Mouse (Mus musculus) C2C12 (cell line): Measurements from ENCODE around the gene Nrcam. TPM values are rescaled to one million over a fixed set of nuclear protein-coding genes. Genes with fewer than 3 reads are reported as not detected.

Source experiments
- H3K27me3 ChIP-seq: one replicate; pipeline ENCODE4 v1.6.1; 2011; ENCODE audit not compliant: control insufficient read depth, insufficient read depth, insufficient read length
- H3K36me3 ChIP-seq: one replicate; pipeline ENCODE4 v1.6.1; 2011; ENCODE audit not compliant: control insufficient read depth, insufficient read depth
- H3K4me3 ChIP-seq: one replicate; pipeline ENCODE4 v1.5.1; 2011; ENCODE audit warnings: mild to moderate bottlenecking, control low read depth; ENCODE audit not compliant: poor library complexity, insufficient read depth, severe bottlenecking
- H3K79me2 ChIP-seq: one replicate; pipeline ENCODE4 v1.6.1; 2011; ENCODE audit not compliant: control insufficient read depth, insufficient read depth
- H3K79me3 ChIP-seq: one replicate; pipeline ENCODE4 v1.6.1; 2011; ENCODE audit warnings: low read depth, control low read depth
- H3ac ChIP-seq: one replicate; pipeline ENCODE3; 2011; ENCODE audit warnings: low read depth; ENCODE audit not compliant: control insufficient read depth, insufficient read length
- CEBPB ChIP-seq: IDR thresholded peaks from one replicate; pipeline ENCODE4 v1.6.1; 2011; ENCODE audit warnings: low read depth, mild to moderate bottlenecking, control low read depth, moderate library complexity
- CTCF ChIP-seq: IDR thresholded peaks from one replicate; pipeline ENCODE4 v1.5.1; 2011; ENCODE audit not compliant: control insufficient read depth, insufficient read depth, insufficient read length
- FOSL1 ChIP-seq: IDR thresholded peaks from one replicate; pipeline ENCODE4 v1.8.0; 2011; ENCODE audit warnings: mild to moderate bottlenecking, low read length; ENCODE audit not compliant: poor library complexity, insufficient read depth, severe bottlenecking
- MAX ChIP-seq: IDR thresholded peaks from one replicate; pipeline ENCODE4 v1.6.1; 2011; ENCODE audit warnings: mild to moderate bottlenecking, control low read depth
- MYOD1 ChIP-seq: IDR thresholded peaks from one replicate; pipeline ENCODE4 v1.6.1; 2011; ENCODE audit warnings: low read depth; ENCODE audit not compliant: control insufficient read depth, insufficient read length
- MYOG ChIP-seq: IDR thresholded peaks from one replicate; pipeline ENCODE4 v1.6.1; 2011; ENCODE audit not compliant: control insufficient read depth, insufficient read length; ENCODE audit errors: extremely low read depth
- USF1 ChIP-seq: IDR thresholded peaks from one replicate; pipeline ENCODE4 v1.6.1; 2011; ENCODE audit warnings: low read depth, mild to moderate bottlenecking, control low read depth, moderate library complexity
- polyA plus RNA-seq: library from polyadenylated mRNA; unstranded; fragments of >200 nt; fragmentation: generic; extraction: Trizol; gene quantifications from one replicate; pipeline ENCODE4 v1.2.1, GENCODE M21; 2012; ENCODE audit warnings: missing spikeins

Nrcam gene
- polyA plus RNA-seq, 1 experiment = 0.12 TPM

GRCm38 (mm10) chr12:44554808-44555207 lies 226.1 kb downstream of the Nrcam start:
- Histone ChIP-seq H3K4me3 (no peak overlapping the region), H3K79me3 (no peaks in the 10 kb centered on the region), H3K27me3 (no peaks in the 10 kb centered on the region), H3K36me3 (no peaks in the 10 kb centered on the region), H3K79me2 (no peaks in the 10 kb centered on the region), H3ac (no peak overlapping the region)
- TF ChIP-seq FOSL1 = no peak
- TF ChIP-seq USF1 = no peak
- no peak for TF ChIP-seq MAX
- TF ChIP-seq MYOD1 = no peak
- no peak for TF ChIP-seq CTCF
- no peak for TF ChIP-seq MYOG
- TF ChIP-seq CEBPB = no peak

- Histone ChIP-seq H3K36me3 (no peaks in the 10 kb centered on the region), H3K4me3 (no peak overlapping the region), H3K27me3 (no peaks in the 10 kb centered on the region), H3K79me2 (no peaks in the 10 kb centered on the region), H3ac (no peak overlapping the region), H3K79me3 (no peaks in the 10 kb centered on the region)
- no peak for TF ChIP-seq MYOG
- no peak for TF ChIP-seq USF1
- TF ChIP-seq CEBPB = no peak
- TF ChIP-seq MAX = no peak
- TF ChIP-seq MYOD1 = no peak
- no peak for TF ChIP-seq CTCF
- no peak for TF ChIP-seq FOSL1
Measured at GRCm38 (mm10) chr12:44560002-44560401, 231.3 kb downstream of the Nrcam start.

DNA sequence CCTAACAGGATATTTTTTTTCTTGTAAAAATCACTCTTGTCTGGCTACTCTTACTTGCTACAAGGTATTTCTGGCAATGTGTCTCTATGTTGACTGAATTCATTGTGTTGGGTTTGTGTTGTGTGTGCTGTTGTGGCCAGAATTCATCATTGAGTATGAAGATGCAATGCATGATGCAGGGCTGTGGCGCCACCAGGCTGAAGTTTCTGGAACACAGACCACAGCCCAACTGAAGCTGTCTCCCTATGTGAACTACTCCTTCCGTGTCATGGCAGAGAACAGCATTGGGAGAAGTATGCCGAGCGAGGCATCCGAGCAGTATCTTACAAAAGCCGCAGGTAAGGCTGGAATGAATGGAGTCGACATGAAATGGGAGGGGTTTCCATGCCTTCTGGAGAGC lies 241.4 kb downstream of the Nrcam start:
- no peak overlapping the region for H3K4me3 ChIP-seq
- TF ChIP-seq MYOG (no peak), FOSL1 (no peak), CTCF (no peak), CEBPB (no peak), USF1 (no peak), MYOD1 (no peak), MAX (no peak)
- H3K79me3 ChIP-seq = no peaks in the 10 kb centered on the region
- H3ac ChIP-seq = no peak overlapping the region
- no peaks in the 10 kb centered on the region for H3K36me3 ChIP-seq
- H3K27me3 ChIP-seq = no peaks in the 10 kb centered on the region
- H3K79me2 ChIP-seq = no peaks in the 10 kb centered on the region

- no peak for TF ChIP-seq MAX
- no peak for TF ChIP-seq CEBPB
- TF ChIP-seq MYOG = no peak
- no peak for TF ChIP-seq MYOD1
- no peak for TF ChIP-seq CTCF
- TF ChIP-seq FOSL1 = no peak
- TF ChIP-seq USF1 = no peak
Measured at GRCm38 (mm10) chr12:44572664-44573063, 244.0 kb downstream of the Nrcam start.

DNA sequence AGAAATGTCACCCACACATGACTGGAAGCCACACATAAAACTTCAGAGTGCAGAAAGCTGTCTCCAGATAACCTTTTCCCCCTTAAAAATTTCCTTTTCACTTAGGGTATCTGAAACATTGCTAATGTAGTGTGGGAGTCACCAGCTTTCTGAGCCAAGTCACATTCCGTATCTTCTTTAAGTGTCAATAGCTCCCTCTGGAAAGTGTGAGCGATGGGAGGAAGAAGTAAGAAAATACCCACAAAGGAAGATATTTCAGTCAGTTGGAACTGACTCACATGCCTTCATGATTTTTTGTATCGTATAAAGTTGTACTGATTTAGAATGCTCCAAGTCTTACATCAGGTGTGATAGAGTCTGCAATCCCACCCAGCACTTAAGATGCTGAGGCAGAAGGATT lies 245.5 kb downstream of the Nrcam start:
- Histone ChIP-seq H3K79me2 (no peaks in the 10 kb centered on the region), H3K4me3 (no peak overlapping the region), H3K36me3 (no peaks in the 10 kb centered on the region), H3K27me3 (no peaks in the 10 kb centered on the region), H3ac (no peak overlapping the region), H3K79me3 (no peaks in the 10 kb centered on the region)
- TF ChIP-seq MAX = no peak
- no peak for TF ChIP-seq CEBPB

More at GRCm38 (mm10) chr12:44572664-44573063, 244.0 kb downstream of the Nrcam start:
- Histone ChIP-seq H3K4me3 (no peak overlapping the region), H3ac (no peak overlapping the region), H3K27me3 (no peaks in the 10 kb centered on the region), H3K79me3 (no peaks in the 10 kb centered on the region), H3K79me2 (no peaks in the 10 kb centered on the region), H3K36me3 (no peaks in the 10 kb centered on the region)

DNA sequence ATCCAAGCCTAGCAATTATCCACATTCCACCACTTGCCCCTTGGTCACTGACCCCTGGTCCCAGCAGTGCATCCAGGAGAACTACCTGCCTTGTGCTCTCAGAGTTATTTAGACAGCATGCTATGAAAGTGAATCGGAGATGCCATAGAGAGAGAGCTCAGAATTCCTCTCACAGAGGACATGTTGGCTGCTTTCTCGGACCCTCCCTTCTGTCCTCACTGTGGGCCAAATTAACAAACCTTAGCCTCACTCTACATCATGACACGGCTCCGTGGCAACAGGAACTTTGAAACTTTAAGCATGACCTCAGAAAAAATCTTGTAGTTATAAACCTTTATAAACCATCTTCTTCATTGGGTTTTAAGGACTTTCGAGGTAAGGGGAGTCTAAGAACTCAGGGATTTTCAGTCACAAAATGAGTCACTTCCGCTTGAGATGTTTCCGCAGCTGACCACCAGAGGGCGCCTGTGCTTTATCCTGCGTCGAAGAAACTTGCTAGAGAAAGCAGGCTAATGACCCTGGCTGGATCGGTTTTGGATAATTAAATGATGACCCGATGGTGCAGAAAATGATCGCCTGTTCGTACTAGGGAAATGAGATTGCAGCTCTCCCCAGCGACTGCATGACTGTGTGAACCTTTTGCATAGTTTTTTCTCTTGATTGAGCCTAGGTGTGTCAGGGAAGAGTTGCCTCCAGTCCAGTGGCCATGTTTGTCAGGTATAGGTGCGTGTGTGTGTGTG lies 272.9 kb downstream of the Nrcam start:
- Histone ChIP-seq H3K79me2 (no peaks in the 10 kb centered on the region), H3K79me3 (no peaks in the 10 kb centered on the region), H3ac (no peak overlapping the region), H3K36me3 (no peaks in the 10 kb centered on the region), H3K27me3 (no peaks in the 10 kb centered on the region), H3K4me3 (no peak overlapping the region)
- TF ChIP-seq FOSL1 = no peak
- TF ChIP-seq MYOG = no peak
